Mouse (Mus musculus) embryo, embryonic 11 days (tissue): ENCODE measurements around the gene Cntd1.

Experiments
- DNase-seq: peaks from one replicate; pipeline ENCODE4 v3.0.0-alpha.2; 2015

Gene Cntd1

GRCm38 (mm10) chr11:101255826-101256775 is 22.7 kb upstream of the Cntd1 start:
- no peak for DNase-seq

- DNase-seq, result peak; percentile 36
These were observed 19.5 kb upstream of the Cntd1 start for GRCm38 (mm10) chr11:101259261-101259712.

- peak; percentile 85 for DNase-seq
These were observed 18.6 kb upstream of the Cntd1 start, which contains the start of gene Wnk4 for GRCm38 (mm10) chr11:101259948-101260825. Wnk4 (plus strand) TSS chr11:101260567.

GRCm38 (mm10) chr11:101260826-101261380 is 17.9 kb upstream of the Cntd1 start:
- DNase-seq, result peak; percentile 27

GRCm38 (mm10) chr11:101262272-101262967 is 16.4 kb upstream of the Cntd1 start:
- DNase-seq, result peak; percentile 64

GRCm38 (mm10) chr11:101263138-101263988 is 15.4 kb upstream of the Cntd1 start:
- peak; percentile 37 for DNase-seq

- DNase-seq, result no peak
These were observed 14.9 kb upstream of the Cntd1 start for GRCm38 (mm10) chr11:101263989-101264280.

- peak; percentile 57 for DNase-seq
These were observed 13.8 kb upstream of the Cntd1 start for GRCm38 (mm10) chr11:101264954-101265471.

GRCm38 (mm10) chr11:101265906-101266305 is 12.9 kb upstream of the Cntd1 start:
- DNase-seq, result no peak

- DNase-seq, result peak; percentile 37
These were observed 9.2 kb upstream of the Cntd1 start for GRCm38 (mm10) chr11:101269577-101270116.

- no peak for DNase-seq
These were observed 6.4 kb upstream of the Cntd1 start for GRCm38 (mm10) chr11:101272446-101272845.

- no peak for DNase-seq
These were observed 3.5 kb upstream of the Cntd1 start for GRCm38 (mm10) chr11:101275309-101275708.

- DNase-seq, result no peak
These were observed 2.3 kb upstream of the Cntd1 start for GRCm38 (mm10) chr11:101276319-101277070.

GRCm38 (mm10) chr11:101277381-101278222 is 1.2 kb upstream of the Cntd1 start:
- no peak for DNase-seq

GRCm38 (mm10) chr11:101279193-101279569 is 369 bp downstream of the Cntd1 start:
- no peak for DNase-seq

GRCm38 (mm10) chr11:101280837-101281236 is 2.0 kb downstream of the Cntd1 start:
- DNase-seq, result no peak

- DNase-seq, result no peak
These were observed 4.1 kb downstream of the Cntd1 start for GRCm38 (mm10) chr11:101282896-101283295.

GRCm38 (mm10) chr11:101283805-101284204 is 5.0 kb downstream of the Cntd1 start:
- no peak for DNase-seq

GRCm38 (mm10) chr11:101287306-101287705 is 8.5 kb downstream of the Cntd1 start:
- DNase-seq, result no peak
